Mouse (Mus musculus) hindlimb bud, embryonic 11.5 days (tissue): Measurements from ENCODE around the gene Bcl2a1a.
"Not testable (repeated sequence)": the region's sequence is repeated elsewhere in the genome, so short reads cannot be mapped to it uniquely, and the experiment has no call there.

ENCODE experiments used
- DNase-seq: peaks from one replicate; pipeline ENCODE4 v3.0.0-alpha.2; 2012; ENCODE audit warnings: low read depth, low spot score; ENCODE audit errors: extremely low spot score

Bcl2a1a gene

DNA sequence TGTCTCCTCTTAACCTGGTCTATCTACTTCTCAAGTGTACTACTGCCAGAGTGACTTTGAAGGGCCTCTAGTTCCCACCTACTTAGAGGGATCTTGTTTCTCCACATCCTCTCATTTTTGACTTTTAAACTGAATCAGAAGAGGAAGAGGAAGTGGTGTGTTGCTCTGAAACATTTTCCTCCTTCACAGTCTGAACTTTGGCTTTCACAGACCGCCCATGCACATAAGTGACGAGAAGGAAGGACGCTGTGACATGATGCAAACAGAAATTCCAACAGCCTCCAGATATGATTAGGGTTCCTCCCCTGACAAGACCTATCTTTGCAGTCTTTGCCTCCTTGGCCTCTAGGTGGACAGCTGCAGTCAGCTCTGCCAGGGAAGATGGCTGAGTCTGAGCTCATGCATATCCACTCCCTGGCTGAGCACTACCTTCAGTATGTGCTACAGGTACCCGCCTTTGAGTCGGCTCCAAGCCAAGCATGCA is at the start of gene Bcl2a1a:
Gene Bcl2a1a (plus strand): TSS at position 231 of the 484 bp plus-strand sequence.
- not testable (repeated sequence) for DNase-seq

DNA sequence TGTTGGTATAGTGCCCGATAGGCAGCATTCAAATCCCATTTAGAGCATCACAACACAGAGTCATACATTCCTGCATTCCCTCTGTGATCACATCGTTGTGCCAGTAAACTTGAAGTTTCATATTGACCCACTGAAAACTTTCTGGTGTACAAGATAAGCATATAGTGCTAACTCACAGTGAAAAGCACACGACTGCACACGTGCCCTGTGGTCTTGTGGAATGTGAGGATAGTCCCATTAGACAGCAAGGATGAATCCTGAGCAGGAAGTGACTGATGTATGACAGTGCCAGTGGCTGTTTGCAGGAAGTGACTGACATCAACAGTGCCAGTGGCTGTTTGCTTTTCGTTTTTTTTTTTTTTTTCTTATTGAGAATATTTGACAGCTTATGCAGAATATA is 40.1 kb upstream of the Bcl2a1a start:
- not testable (repeated sequence) for DNase-seq

DNA sequence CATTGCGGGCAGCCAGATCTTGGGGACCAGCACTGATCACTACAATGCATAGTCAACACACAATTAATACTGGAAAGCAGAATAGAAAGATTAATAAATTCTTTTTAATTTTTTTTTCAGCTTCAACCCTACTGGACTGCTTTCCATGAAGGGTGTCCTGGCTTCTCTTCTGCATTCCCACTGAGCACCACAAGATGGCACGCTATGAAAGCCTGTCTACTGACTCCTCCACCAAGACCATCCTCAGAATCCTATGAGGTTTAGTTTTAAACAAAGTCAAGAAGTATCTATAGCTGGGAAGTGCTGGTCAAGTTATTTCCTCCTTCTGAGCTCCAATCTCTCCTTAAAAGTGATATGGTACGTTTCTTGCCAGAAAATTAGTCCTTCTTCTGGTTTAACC is 18.4 kb upstream of the Bcl2a1a start:
- not testable (repeated sequence) for DNase-seq

GRCm38 (mm10) chr9:88951466-88951865 is 5.2 kb upstream of the Bcl2a1a start:
- not testable (repeated sequence) for DNase-seq

DNA sequence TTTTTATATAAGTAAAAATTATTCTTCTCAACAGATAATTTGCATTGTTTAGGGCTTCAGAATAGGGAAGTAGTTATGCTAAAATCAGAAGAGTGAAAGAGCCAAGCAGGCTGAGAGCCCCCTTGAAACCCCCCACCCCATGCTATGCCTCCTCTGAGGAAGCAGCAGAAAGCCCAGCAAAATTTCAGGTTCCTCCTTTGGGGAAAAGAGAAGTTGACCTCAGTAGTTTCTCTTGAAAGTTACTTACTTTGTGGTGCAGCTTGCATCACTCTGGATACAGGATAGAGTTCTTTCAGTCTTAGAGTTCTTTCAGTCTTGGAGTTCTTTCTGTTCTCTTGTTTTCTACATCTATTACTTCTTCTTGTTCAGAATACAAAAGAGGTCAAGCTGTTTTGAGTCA is 3.5 kb upstream of the Bcl2a1a start:
- DNase-seq, result not testable (repeated sequence)

GRCm38 (mm10) chr9:88955224-88955623 is 1.5 kb upstream of the Bcl2a1a start:
- not testable (repeated sequence) for DNase-seq

DNA sequence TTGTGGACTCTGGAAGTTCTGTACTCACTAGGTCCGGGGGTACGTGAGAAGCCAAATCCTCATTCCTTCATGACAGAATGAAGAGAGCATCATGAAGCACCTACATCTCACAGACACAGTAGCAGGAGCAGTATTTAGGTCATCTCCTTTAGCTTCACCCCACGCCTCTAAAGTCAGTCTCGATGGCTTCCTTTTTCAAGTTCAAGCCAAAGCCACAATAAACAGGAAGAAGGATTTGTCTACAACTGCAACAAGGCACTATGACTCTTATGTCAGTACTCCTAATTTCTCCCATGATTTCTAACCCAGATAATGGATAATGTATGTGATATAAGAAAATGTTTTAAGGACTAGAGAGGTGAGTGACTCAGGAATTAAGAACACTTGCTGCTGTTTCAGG is 665 bp upstream of the Bcl2a1a start:
- DNase-seq, result not testable (repeated sequence)

DNA sequence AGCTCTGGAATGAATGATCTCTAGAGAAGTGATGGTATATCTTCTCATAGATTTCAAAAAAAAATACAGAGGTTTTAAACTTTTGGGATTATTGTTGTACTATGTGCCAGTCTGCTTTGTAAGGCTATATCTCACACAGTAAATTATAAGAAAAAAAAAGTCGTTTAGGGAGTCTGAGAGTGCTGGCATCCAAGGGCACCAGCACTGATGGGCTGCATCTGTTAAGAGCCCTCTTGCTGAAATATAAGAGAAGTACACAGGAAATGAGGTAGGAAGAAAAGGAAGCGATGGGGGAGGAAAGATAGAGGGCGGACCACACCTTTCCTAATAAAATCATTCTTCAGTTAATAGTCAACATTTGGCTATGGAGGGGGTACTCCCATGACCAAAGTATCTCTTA is 2.2 kb downstream of the Bcl2a1a start:
- DNase-seq, result no peak

GRCm38 (mm10) chr9:88959981-88960380 is 3.3 kb downstream of the Bcl2a1a start:
- DNase-seq, result not testable (repeated sequence)

DNA sequence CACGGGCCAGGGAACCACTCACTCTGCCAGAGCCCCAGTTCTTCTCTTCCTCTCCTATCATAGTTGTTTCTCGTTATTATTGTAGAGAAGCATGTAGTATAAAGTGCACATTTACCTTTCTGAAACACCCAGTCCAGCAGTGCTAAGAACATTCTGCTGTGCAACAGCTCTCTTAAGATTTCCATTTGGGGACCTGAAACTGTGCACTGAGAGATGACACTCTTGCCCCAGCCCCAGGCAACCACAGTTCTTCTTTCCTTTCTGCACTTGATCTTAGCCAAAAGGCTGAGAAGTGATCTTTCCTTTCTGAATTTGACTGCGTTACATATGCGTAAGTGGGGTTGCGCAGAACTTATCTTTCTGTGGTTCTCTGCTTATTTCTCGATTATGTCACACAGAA is 9.8 kb downstream of the Bcl2a1a start:
- DNase-seq, result not testable (repeated sequence)

- not testable (repeated sequence) for DNase-seq
Measured at GRCm38 (mm10) chr9:88969502-88969901, 12.8 kb downstream of the Bcl2a1a start.

GRCm38 (mm10) chr9:88976875-88977274 is 20.2 kb downstream of the Bcl2a1a start:
- not testable (repeated sequence) for DNase-seq

GRCm38 (mm10) chr9:88979781-88980180 is 23.1 kb downstream of the Bcl2a1a start:
- DNase-seq, result not testable (repeated sequence)

DNA sequence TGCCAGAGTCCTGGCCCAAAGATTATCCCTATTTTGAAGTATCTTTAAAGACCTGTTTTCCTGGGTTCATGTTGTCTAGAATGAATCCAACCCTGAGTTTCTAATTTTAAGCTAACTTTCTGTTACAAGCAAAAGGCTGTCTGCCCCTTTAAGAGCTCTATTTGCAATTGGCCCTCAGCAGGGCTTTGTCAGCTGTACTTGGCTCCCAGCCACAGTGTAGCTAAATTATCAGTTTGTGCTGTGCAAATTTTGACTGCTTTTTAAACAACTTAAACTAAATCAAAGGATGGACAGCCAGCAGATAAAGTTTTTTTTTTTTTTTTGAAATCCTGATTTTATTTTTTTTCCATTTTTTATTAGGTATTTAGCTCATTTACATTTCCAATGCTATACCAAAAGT is 44.8 kb downstream of the Bcl2a1a start:
- not testable (repeated sequence) for DNase-seq
